Mouse (Mus musculus) intestine, embryonic 16.5 days (tissue): ENCODE results near the gene Herc1. TPM values are rescaled to one million over a fixed set of nuclear protein-coding genes. Genes with fewer than 3 reads are reported as not detected.

Source experiments
- ATAC-seq: fragments of 200-750 bp; cut with Nextera tagmentation; 2 replicates; pipeline ENCODE4 v1.8.0; 2017; ENCODE audit warnings: moderate TSS enrichment, moderate library complexity
- H3K27ac ChIP-seq: fragments of 300-500 bp; sonication (generic); 2 replicates; pipeline ENCODE4 v1.5.1; 2014; ENCODE audit warnings: mild to moderate bottlenecking, low read length
- H3K27me3 ChIP-seq: fragments of 300-500 bp; sonication (generic); replicated peaks from 2 replicates; pipeline ENCODE4 v1.6.1; 2014; ENCODE audit warnings: low read length, control low read depth, mixed read lengths; ENCODE audit not compliant: control insufficient read depth, insufficient read depth
- H3K36me3 ChIP-seq: fragments of 300-500 bp; sonication (generic); 2 replicates; pipeline ENCODE4 v1.6.1; 2014; ENCODE audit warnings: low read length, control low read depth; ENCODE audit not compliant: control insufficient read depth, insufficient read depth
- H3K4me1 ChIP-seq: fragments of 300-500 bp; sonication (generic); 2 replicates; pipeline ENCODE4 v1.6.1; 2014; ENCODE audit warnings: low read length, control low read depth, mixed read lengths; ENCODE audit not compliant: control insufficient read depth, insufficient read depth
- H3K4me2 ChIP-seq: fragments of 300-500 bp; sonication (generic); 2 replicates; pipeline ENCODE4 v1.6.1; 2014; ENCODE audit warnings: low read depth, low read length, control low read depth
- H3K4me3 ChIP-seq: fragments of 300-500 bp; sonication (generic); 2 replicates; pipeline ENCODE4 v1.5.1; 2014; ENCODE audit warnings: mild to moderate bottlenecking, low read length
- H3K9ac ChIP-seq: fragments of 300-500 bp; sonication (generic); 2 replicates; pipeline ENCODE4 v1.6.1; 2014; ENCODE audit warnings: low read depth, low read length
- H3K9me3 ChIP-seq: fragments of 300-500 bp; sonication (generic); 2 replicates; pipeline ENCODE4 v1.6.1; 2016; ENCODE audit warnings: low read length, control low read depth; ENCODE audit not compliant: control insufficient read depth
- WGBS: fragments of 180-500 bp; shearing (Covaris S2); extraction: QIAGEN DNeasy Blood & Tissue Kit; methylation state at CpG from one replicate; pipeline ENCODE4 v1.1.7; 2014; 5-methylcytosine and 5-hydroxymethylcytosine counted together
- polyA plus RNA-seq: library from polyadenylated mRNA; unstranded; fragments of >200 nt; fragmentation: Nextera tagmentation; extraction: Ambion mirVana; gene quantifications from 2 replicates; pipeline ENCODE4 v1.2.1, GENCODE M21; 2015

Gene Herc1
- polyA plus RNA-seq, 1 experiment from 2014 or later = 13.8 TPM

GRCm38 (mm10) chr9:66513150-66513549, 162.9 kb downstream of the Herc1 start:
- peak overlapping the region; percentile 91 for H3K4me2 ChIP-seq
- H3K36me3 ChIP-seq = peaks cover 18% of the 10 kb centered on the region
- H3K27me3 ChIP-seq = no peaks in the 10 kb centered on the region
- H3K9me3 ChIP-seq = no peaks in the 10 kb centered on the region
- 0 out of 2 replicates have a peak overlapping the region, but pooled peaks have one; percentile 55 for H3K9ac ChIP-seq
- H3K27ac ChIP-seq = peak overlapping the region; percentile 98
- ATAC-seq = no peak
- peak overlapping the region; percentile 62 for H3K4me3 ChIP-seq
- peaks cover 33% of the 10 kb centered on the region for H3K4me1 ChIP-seq

GRCm38 (mm10) chr9:66513661-66514255, 163.5 kb downstream of the Herc1 start:
- peak overlapping the region; percentile 62 for H3K4me3 ChIP-seq
- H3K9me3 ChIP-seq = no peaks in the 10 kb centered on the region
- peak overlapping the region; percentile 91 for H3K4me2 ChIP-seq
- H3K4me1 ChIP-seq = peaks cover 33% of the 10 kb centered on the region
- no peaks in the 10 kb centered on the region for H3K27me3 ChIP-seq
- peak overlapping the region; percentile 98 for H3K27ac ChIP-seq
- H3K9ac ChIP-seq = peak overlapping the region; percentile 55
- H3K36me3 ChIP-seq = peaks cover 18% of the 10 kb centered on the region
- 65% methylated on average over 4 of the region's 4 CpGs for WGBS
- no peak for ATAC-seq

- WGBS = 25% methylated on average over 17 of the region's 17 CpGs
- Histone ChIP-seq H3K27ac (peak within 1 kb of the TSS; percentile 98), H3K9me3 (no peaks in the 10 kb centered on the region), H3K27me3 (no peaks in the 10 kb centered on the region), H3K9ac (peak within 1 kb of the TSS; percentile 55), H3K4me1 (peaks cover 33% of the 10 kb centered on the region), H3K4me3 (peak within 1 kb of the TSS; percentile 62), H3K36me3 (peaks cover 20% of the 10 kb centered on the region), H3K4me2 (peak within 1 kb of the TSS; percentile 91)
- ATAC-seq = peak; percentile 46
Observed at GRCm38 (mm10) chr9:66514256-66514770, 164.1 kb downstream of the Herc1 start, which contains the start of gene Fbxl22. Fbxl22 (minus strand) TSS chr9:66514593.

- peak overlapping the region; percentile 98 for H3K27ac ChIP-seq
- peaks cover 33% of the 10 kb centered on the region for H3K4me1 ChIP-seq
- H3K36me3 ChIP-seq = peaks cover 16% of the 10 kb centered on the region
- H3K4me3 ChIP-seq = no peak overlapping the region
- 41% methylated on average over 2 of the region's 2 CpGs for WGBS
- no peak for ATAC-seq
- H3K4me2 ChIP-seq = no peak overlapping the region
- H3K27me3 ChIP-seq = no peaks in the 10 kb centered on the region
- no peaks in the 10 kb centered on the region for H3K9me3 ChIP-seq
- H3K9ac ChIP-seq = no peak overlapping the region
Observed at GRCm38 (mm10) chr9:66515115-66515514, 164.9 kb downstream of the Herc1 start.

- H3K36me3 ChIP-seq = peaks cover 16% of the 10 kb centered on the region
- H3K27me3 ChIP-seq = no peaks in the 10 kb centered on the region
- no peak for ATAC-seq
- WGBS = 87% methylated on average over 9 of the region's 10 CpGs
- H3K4me3 ChIP-seq = no peak overlapping the region
- H3K4me1 ChIP-seq = peaks cover 27% of the 10 kb centered on the region
- H3K27ac ChIP-seq = no peak overlapping the region
- H3K4me2 ChIP-seq = no peak overlapping the region
- no peak overlapping the region for H3K9ac ChIP-seq
- H3K9me3 ChIP-seq = no peaks in the 10 kb centered on the region
Observed at GRCm38 (mm10) chr9:66515680-66516210, 165.5 kb downstream of the Herc1 start.

- WGBS = 79% methylated on average over 6 of the region's 6 CpGs
- Histone ChIP-seq H3K9me3 (no peaks in the 10 kb centered on the region), H3K36me3 (peaks cover 16% of the 10 kb centered on the region), H3K4me3 (no peak overlapping the region), H3K27me3 (no peaks in the 10 kb centered on the region), H3K9ac (no peak overlapping the region), H3K4me1 (peaks cover 24% of the 10 kb centered on the region), H3K4me2 (no peak overlapping the region), H3K27ac (no peak overlapping the region)
- no peak for ATAC-seq
Observed at GRCm38 (mm10) chr9:66516296-66516940, 166.2 kb downstream of the Herc1 start.

GRCm38 (mm10) chr9:66517746-66518145, 167.5 kb downstream of the Herc1 start:
- no peak for ATAC-seq
- H3K4me2 ChIP-seq = no peak overlapping the region
- no peaks in the 10 kb centered on the region for H3K27me3 ChIP-seq
- no peak overlapping the region for H3K27ac ChIP-seq
- no peaks in the 10 kb centered on the region for H3K9me3 ChIP-seq
- WGBS = 92% methylated on average over 10 of the region's 10 CpGs
- H3K4me1 ChIP-seq = peaks cover 21% of the 10 kb centered on the region
- H3K4me3 ChIP-seq = no peak overlapping the region
- H3K9ac ChIP-seq = no peak overlapping the region
- peaks cover 18% of the 10 kb centered on the region for H3K36me3 ChIP-seq

GRCm38 (mm10) chr9:66518251-66518650, 168.0 kb downstream of the Herc1 start:
- Histone ChIP-seq H3K27me3 (no peaks in the 10 kb centered on the region), H3K4me3 (no peak overlapping the region), H3K9me3 (no peaks in the 10 kb centered on the region), H3K4me2 (no peak overlapping the region), H3K27ac (no peak overlapping the region), H3K4me1 (peaks cover 16% of the 10 kb centered on the region), H3K36me3 (peaks cover 18% of the 10 kb centered on the region), H3K9ac (no peak overlapping the region)
- no peak for ATAC-seq
- WGBS = 86% methylated on average over 5 of the region's 5 CpGs

GRCm38 (mm10) chr9:66518901-66519300, 168.7 kb downstream of the Herc1 start:
- peaks cover 9% of the 10 kb centered on the region for H3K4me1 ChIP-seq
- ATAC-seq = no peak
- H3K27me3 ChIP-seq = no peaks in the 10 kb centered on the region
- H3K4me3 ChIP-seq = no peak overlapping the region
- no peak overlapping the region for H3K9ac ChIP-seq
- no peak overlapping the region for H3K27ac ChIP-seq
- peaks cover 18% of the 10 kb centered on the region for H3K36me3 ChIP-seq
- H3K9me3 ChIP-seq = no peaks in the 10 kb centered on the region
- no peak overlapping the region for H3K4me2 ChIP-seq
- WGBS = 70% methylated on average over 5 of the region's 5 CpGs
